Mouse (Mus musculus) C2C12 (cell line): ENCODE measurements around the gene Nme8.

Source experiments
- CEBPB ChIP-seq: IDR thresholded peaks from one replicate; pipeline ENCODE4 v1.6.1; 2011; ENCODE audit warnings: low read depth, mild to moderate bottlenecking, control low read depth, moderate library complexity
- CTCF ChIP-seq: IDR thresholded peaks from one replicate; pipeline ENCODE4 v1.5.1; 2011; ENCODE audit not compliant: control insufficient read depth, insufficient read depth, insufficient read length
- MAX ChIP-seq: IDR thresholded peaks from one replicate; pipeline ENCODE4 v1.6.1; 2011; ENCODE audit warnings: mild to moderate bottlenecking, control low read depth
- MYOD1 ChIP-seq: IDR thresholded peaks from one replicate; pipeline ENCODE4 v1.6.1; 2011; ENCODE audit warnings: low read depth; ENCODE audit not compliant: control insufficient read depth, insufficient read length
- MYOG ChIP-seq: IDR thresholded peaks from one replicate; pipeline ENCODE4 v1.6.1; 2011; ENCODE audit not compliant: control insufficient read depth, insufficient read length; ENCODE audit errors: extremely low read depth
- USF1 ChIP-seq: IDR thresholded peaks from one replicate; pipeline ENCODE4 v1.6.1; 2011; ENCODE audit warnings: low read depth, mild to moderate bottlenecking, control low read depth, moderate library complexity

GRCm38 (mm10) chr13:19690417-19690816 lies 7.2 kb downstream of the Nme8 start:
- no peak for TF ChIP-seq CTCF
- TF ChIP-seq MAX = no peak
- no peak for TF ChIP-seq MYOD1
- no peak for TF ChIP-seq MYOG
- TF ChIP-seq CEBPB = no peak
- no peak for TF ChIP-seq USF1
